Mouse (Mus musculus): Measurements from ENCODE around the gene Scpep1. TPM values are rescaled to one million over a fixed set of nuclear protein-coding genes. Genes with fewer than 3 reads are reported as not detected.

Scpep1 gene
- polyA plus RNA-seq, 1 experiment from 2014 or later, result 33.7 TPM

- H3K9ac ChIP-seq (replicated peaks; ENCODE audit: low read depth, low read length), result no peak overlapping the region
- H3K4me1 ChIP-seq (replicated peaks; ENCODE audit: control insufficient read depth, insufficient read depth, low read length), result no peaks in the 10 kb centered on the region
- H3K4me2 ChIP-seq (ENCODE audit: low read length), result no peak overlapping the region
- no peak overlapping the region for H3K27ac ChIP-seq (ENCODE audit: low read length)
- H3K27me3 ChIP-seq (replicated peaks; ENCODE audit: control insufficient read depth, insufficient read depth, low read length), result no peaks in the 10 kb centered on the region
- H3K4me3 ChIP-seq (replicated peaks; ENCODE audit: low read length), result no peak overlapping the region
- 85% methylated on average over 8 of the region's 8 CpGs for WGBS
- no peak for ATAC-seq
- no peaks in the 10 kb centered on the region for H3K9me3 ChIP-seq (ENCODE audit: control insufficient read depth, low read length)
- H3K36me3 ChIP-seq (ENCODE audit: control insufficient read depth, insufficient read depth), result peaks cover 15% of the 10 kb centered on the region; the same call in 1 of the 2 replicates
These were observed 26.1 kb upstream of the Scpep1 start for GRCm38 (mm10) chr11:88981337-88981736.

- no peak for ATAC-seq
These were observed 21.9 kb upstream of the Scpep1 start for GRCm38 (mm10) chr11:88977188-88977587.

GRCm38 (mm10) chr11:88976320-88976719 is 21.1 kb upstream of the Scpep1 start:
- Histone ChIP-seq H3K36me3 (ENCODE audit: control insufficient read depth, insufficient read depth) (no peaks in the 10 kb centered on the region), H3K4me2 (ENCODE audit: low read length) (no peak overlapping the region), H3K4me1 (replicated peaks; ENCODE audit: control insufficient read depth, insufficient read depth, low read length) (peaks cover 14% of the 10 kb centered on the region), H3K4me3 (replicated peaks; ENCODE audit: low read length) (no peak overlapping the region), H3K27me3 (replicated peaks; ENCODE audit: control insufficient read depth, insufficient read depth, low read length) (no peaks in the 10 kb centered on the region), H3K9me3 (ENCODE audit: control insufficient read depth, low read length) (no peaks in the 10 kb centered on the region), H3K9ac (replicated peaks; ENCODE audit: low read depth, low read length) (no peak overlapping the region), H3K27ac (ENCODE audit: low read length) (no peak overlapping the region)
- 85% methylated on average over 2 of the region's 2 CpGs for WGBS
- no peak for ATAC-seq

More at GRCm38 (mm10) chr11:88977188-88977587, 21.9 kb upstream of the Scpep1 start:
- no peak overlapping the region for H3K27ac ChIP-seq (ENCODE audit: low read length)
- H3K9me3 ChIP-seq (ENCODE audit: control insufficient read depth, low read length), result no peaks in the 10 kb centered on the region
- 95% methylated on average over 5 of the region's 5 CpGs for WGBS
- no peak overlapping the region for H3K4me2 ChIP-seq (ENCODE audit: low read length)
- H3K27me3 ChIP-seq (replicated peaks; ENCODE audit: control insufficient read depth, insufficient read depth, low read length), result no peaks in the 10 kb centered on the region
- H3K4me1 ChIP-seq (replicated peaks; ENCODE audit: control insufficient read depth, insufficient read depth, low read length), result peaks cover 14% of the 10 kb centered on the region
- H3K36me3 ChIP-seq (ENCODE audit: control insufficient read depth, insufficient read depth), result 0 out of 2 replicates have a peak, but pooled peaks cover 3% of the 10 kb centered on the region
- H3K9ac ChIP-seq (replicated peaks; ENCODE audit: low read depth, low read length), result no peak overlapping the region
- H3K4me3 ChIP-seq (replicated peaks; ENCODE audit: low read length), result no peak overlapping the region

- H3K9ac ChIP-seq (replicated peaks; ENCODE audit: low read depth, low read length), result peak overlapping the region; percentile 82
- peak overlapping the region; percentile 83 for H3K27ac ChIP-seq (ENCODE audit: low read length)
- ATAC-seq, result peak; percentile 92
- peak overlapping the region; percentile 65 for H3K4me2 ChIP-seq (ENCODE audit: low read length)
- no peaks in the 10 kb centered on the region for H3K27me3 ChIP-seq (replicated peaks; ENCODE audit: control insufficient read depth, insufficient read depth, low read length)
- WGBS, result under 1% methylated on average over 54 of the region's 62 CpGs
- peak overlapping the region; percentile 73 for H3K4me3 ChIP-seq (replicated peaks; ENCODE audit: low read length)
- H3K9me3 ChIP-seq (ENCODE audit: control insufficient read depth, low read length), result no peaks in the 10 kb centered on the region
- H3K36me3 ChIP-seq (ENCODE audit: control insufficient read depth, insufficient read depth), result no peaks in the 10 kb centered on the region
- H3K4me1 ChIP-seq (replicated peaks; ENCODE audit: control insufficient read depth, insufficient read depth, low read length), result peaks cover 14% of the 10 kb centered on the region
These were observed 18.8 kb upstream of the Scpep1 start for GRCm38 (mm10) chr11:88973776-88974701.

- Histone ChIP-seq H3K4me1 (replicated peaks; ENCODE audit: control insufficient read depth, insufficient read depth, low read length) (peaks cover 7% of the 10 kb centered on the region; the same call in 1 of the 2 replicates), H3K4me3 (replicated peaks; ENCODE audit: low read length) (no peak within 1 kb of the TSS)
These were observed 15.0 kb upstream of the Scpep1 start, which contains the start of gene Coil for GRCm38 (mm10) chr11:88970202-88970732. Gene Coil (plus strand): TSS chr11:88970252.

GRCm38 (mm10) chr11:88966881-88967361 is 11.7 kb upstream of the Scpep1 start, which contains the start of gene Elobl:
Gene Elobl (minus strand): TSS chr11:88966931.
- no peak within 1 kb of the TSS for H3K27ac ChIP-seq (ENCODE audit: low read length)
- H3K9ac ChIP-seq (replicated peaks; ENCODE audit: low read depth, low read length), result no peak within 1 kb of the TSS
- no peak for ATAC-seq
- H3K4me3 ChIP-seq (replicated peaks; ENCODE audit: low read length), result no peak within 1 kb of the TSS
- no peaks in the 10 kb centered on the region for H3K36me3 ChIP-seq (ENCODE audit: control insufficient read depth, insufficient read depth)
- no peak within 1 kb of the TSS for H3K4me2 ChIP-seq (ENCODE audit: low read length)
- WGBS, result 97% methylated on average over 2 of the region's 3 CpGs
- no peaks in the 10 kb centered on the region for H3K9me3 ChIP-seq (ENCODE audit: control insufficient read depth, low read length)
- no peaks in the 10 kb centered on the region for H3K4me1 ChIP-seq (replicated peaks; ENCODE audit: control insufficient read depth, insufficient read depth, low read length)
- H3K27me3 ChIP-seq (replicated peaks; ENCODE audit: control insufficient read depth, insufficient read depth, low read length), result no peaks in the 10 kb centered on the region

More at GRCm38 (mm10) chr11:88970202-88970732, 15.0 kb upstream of the Scpep1 start, which contains the start of gene Coil:
- H3K9ac ChIP-seq (replicated peaks; ENCODE audit: low read depth, low read length), result no peak within 1 kb of the TSS
- H3K27ac ChIP-seq (ENCODE audit: low read length), result no peak within 1 kb of the TSS
- 42% methylated on average over 2 of the region's 2 CpGs for WGBS
- no peak within 1 kb of the TSS for H3K4me2 ChIP-seq (ENCODE audit: low read length)
- no peak for ATAC-seq
- H3K9me3 ChIP-seq (ENCODE audit: control insufficient read depth, low read length), result no peaks in the 10 kb centered on the region
- H3K27me3 ChIP-seq (replicated peaks; ENCODE audit: control insufficient read depth, insufficient read depth, low read length), result no peaks in the 10 kb centered on the region
- H3K36me3 ChIP-seq (ENCODE audit: control insufficient read depth, insufficient read depth), result no peaks in the 10 kb centered on the region

GRCm38 (mm10) chr11:88958851-88959250 is 3.6 kb upstream of the Scpep1 start:
- Histone ChIP-seq H3K4me2 (ENCODE audit: low read length) (no peak overlapping the region), H3K27me3 (replicated peaks; ENCODE audit: control insufficient read depth, insufficient read depth, low read length) (no peaks in the 10 kb centered on the region), H3K9me3 (ENCODE audit: control insufficient read depth, low read length) (no peaks in the 10 kb centered on the region), H3K4me1 (replicated peaks; ENCODE audit: control insufficient read depth, insufficient read depth, low read length) (no peaks in the 10 kb centered on the region), H3K4me3 (replicated peaks; ENCODE audit: low read length) (no peak overlapping the region), H3K36me3 (ENCODE audit: control insufficient read depth, insufficient read depth) (no peaks in the 10 kb centered on the region), H3K9ac (replicated peaks; ENCODE audit: low read depth, low read length) (no peak overlapping the region), H3K27ac (ENCODE audit: low read length) (no peak overlapping the region)
- WGBS, result 85% methylated on average over 3 of the region's 3 CpGs
- ATAC-seq, result no peak

- peak overlapping the region; percentile 53; the same call in 1 of the 2 replicates for H3K27ac ChIP-seq (ENCODE audit: low read length)
- peak; percentile 54 for ATAC-seq
- peak overlapping the region; percentile 61 for H3K4me3 ChIP-seq (replicated peaks; ENCODE audit: low read length)
- peak overlapping the region; percentile 63 for H3K4me2 ChIP-seq (ENCODE audit: low read length)
- no peaks in the 10 kb centered on the region for H3K27me3 ChIP-seq (replicated peaks; ENCODE audit: control insufficient read depth, insufficient read depth, low read length)
- under 1% methylated on average over 4 of the region's 4 CpGs for WGBS
- no peaks in the 10 kb centered on the region; the same call in 1 of the 2 replicates for H3K36me3 ChIP-seq (ENCODE audit: control insufficient read depth, insufficient read depth)
- H3K4me1 ChIP-seq (replicated peaks; ENCODE audit: control insufficient read depth, insufficient read depth, low read length), result no peaks in the 10 kb centered on the region
- H3K9ac ChIP-seq (replicated peaks; ENCODE audit: low read depth, low read length), result peak overlapping the region; percentile 55
- no peaks in the 10 kb centered on the region for H3K9me3 ChIP-seq (ENCODE audit: control insufficient read depth, low read length)
These were observed 462 bp downstream of the Scpep1 start for GRCm38 (mm10) chr11:88954803-88955202.

- Histone ChIP-seq H3K4me3 (replicated peaks; ENCODE audit: low read length) (no peak overlapping the region), H3K9me3 (ENCODE audit: control insufficient read depth, low read length) (no peaks in the 10 kb centered on the region), H3K9ac (replicated peaks; ENCODE audit: low read depth, low read length) (no peak overlapping the region), H3K27me3 (replicated peaks; ENCODE audit: control insufficient read depth, insufficient read depth, low read length) (no peaks in the 10 kb centered on the region), H3K36me3 (ENCODE audit: control insufficient read depth, insufficient read depth) (no peaks in the 10 kb centered on the region; the same call in 1 of the 2 replicates), H3K4me1 (replicated peaks; ENCODE audit: control insufficient read depth, insufficient read depth, low read length) (no peaks in the 10 kb centered on the region), H3K27ac (ENCODE audit: low read length) (no peak overlapping the region), H3K4me2 (ENCODE audit: low read length) (no peak overlapping the region)
- WGBS, result 98% methylated on average over 3 of the region's 3 CpGs
- no peak for ATAC-seq
These were observed 1.7 kb downstream of the Scpep1 start for GRCm38 (mm10) chr11:88953582-88953981.

Measured in forebrain, embryonic 16.5 days (tissue).